Mouse (Mus musculus): ENCODE measurements around the gene Naa11. TPM values are rescaled to one million over a fixed set of nuclear protein-coding genes. Genes with fewer than 3 reads are reported as not detected.

The Naa11 gene
- total and polyA plus RNA-seq, 2 experiments from 2014 or later, result 0.08 TPM; not detected in 1

DNA sequence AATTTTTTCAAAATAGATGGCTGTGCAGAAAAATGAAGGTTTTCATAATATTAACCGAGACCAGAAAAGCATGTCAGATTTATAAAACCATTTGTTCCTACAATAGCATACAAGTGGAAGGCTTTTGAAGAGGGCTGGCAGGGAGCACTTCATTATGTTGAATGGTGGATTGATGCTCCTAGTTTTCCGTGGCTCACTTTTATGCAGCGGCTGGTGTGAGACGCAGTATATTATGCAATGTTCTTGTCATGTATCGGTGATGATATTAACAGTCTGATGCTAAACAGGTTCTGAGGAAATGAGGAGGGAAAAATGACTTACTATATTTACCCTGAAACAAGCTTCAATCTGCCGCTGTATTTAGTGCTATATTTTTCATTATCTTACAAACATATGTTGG, 18.0 kb upstream of the Naa11 start:
- no peak for DNase-seq
- Histone ChIP-seq H3K27me3 (ENCODE audit: insufficient read depth, low read length) (no peaks in the 10 kb centered on the region), H3K4me2 (ENCODE audit: low read depth) (no peak overlapping the region), H3K9me3 (ENCODE audit: low read length) (no peaks in the 10 kb centered on the region), H3K27ac (ENCODE audit: low read depth, low read length) (no peak overlapping the region), H3K36me3 (ENCODE audit: insufficient read depth) (no peaks in the 10 kb centered on the region), H3K4me1 (ENCODE audit: insufficient read depth) (no peaks in the 10 kb centered on the region), H3K9ac (no peak overlapping the region), H3K4me3 (ENCODE audit: low read depth, low read length) (no peak overlapping the region)
- 32% methylated on average over 6 of the region's 6 CpGs for WGBS
- no peak for TF ChIP-seq CTCF (IDR thresholded peaks at IDR 0.05; ENCODE audit: low read depth)
- no peak for ATAC-seq

DNA sequence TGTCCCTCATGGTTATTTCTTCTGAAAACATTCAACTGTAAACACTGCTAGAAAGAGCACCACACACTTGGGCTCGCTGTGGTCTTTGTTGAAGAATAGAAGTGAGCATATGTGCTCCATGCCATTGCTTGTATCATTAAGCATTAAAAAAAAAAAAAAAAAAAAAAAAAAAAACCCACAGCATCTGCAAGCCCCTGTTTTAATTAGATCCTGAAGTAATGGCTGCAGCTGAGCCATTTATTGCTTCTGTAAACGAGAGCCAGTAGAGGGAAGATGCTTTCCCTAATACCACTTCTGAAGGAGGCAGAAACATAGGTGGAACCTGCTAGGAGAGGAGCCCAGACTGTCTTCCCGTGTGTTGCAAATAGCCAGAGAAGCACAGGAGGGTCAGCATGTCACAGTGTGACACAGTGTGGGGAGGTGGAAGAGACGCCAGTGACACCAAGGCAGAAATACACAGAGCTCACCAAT, 17.1 kb upstream of the Naa11 start:
- Histone ChIP-seq H3K9ac (no peak overlapping the region), H3K9me3 (ENCODE audit: low read length) (no peaks in the 10 kb centered on the region), H3K36me3 (ENCODE audit: insufficient read depth) (no peaks in the 10 kb centered on the region), H3K4me1 (ENCODE audit: insufficient read depth) (no peaks in the 10 kb centered on the region), H3K27me3 (ENCODE audit: insufficient read depth, low read length) (no peaks in the 10 kb centered on the region), H3K27ac (ENCODE audit: low read depth, low read length) (no peak overlapping the region), H3K4me2 (ENCODE audit: low read depth) (no peak overlapping the region), H3K4me3 (ENCODE audit: low read depth, low read length) (no peak overlapping the region)
- no peak for TF ChIP-seq CTCF (IDR thresholded peaks at IDR 0.05; ENCODE audit: low read depth)
- DNase-seq (no peak), ATAC-seq (no peak)
- WGBS, result 31% methylated on average over 4 of the region's 4 CpGs

DNA sequence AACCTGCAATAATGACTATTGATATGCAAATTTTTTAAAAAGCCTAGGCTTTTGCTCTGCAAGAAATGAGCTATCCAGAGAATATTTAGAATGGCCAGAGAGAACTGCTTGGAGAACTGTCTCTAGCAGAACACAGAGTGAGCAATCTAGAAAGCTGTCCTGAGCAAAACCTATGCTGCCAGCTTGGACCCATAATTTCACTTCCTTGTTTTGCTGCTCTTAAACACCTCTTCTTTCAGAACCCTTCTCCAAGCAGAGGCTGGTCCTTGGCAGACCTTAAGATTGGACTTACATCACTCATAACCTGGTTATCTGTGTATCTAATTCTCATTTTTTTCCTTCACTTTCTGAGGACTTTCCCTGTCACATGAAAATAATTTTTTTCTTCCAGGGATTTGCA, 8.9 kb upstream of the Naa11 start:
- Histone ChIP-seq H3K4me2 (ENCODE audit: low read depth) (no peak overlapping the region), H3K27me3 (ENCODE audit: insufficient read depth, low read length) (no peaks in the 10 kb centered on the region), H3K9ac (no peak overlapping the region), H3K9me3 (ENCODE audit: low read length) (no peaks in the 10 kb centered on the region), H3K4me1 (ENCODE audit: insufficient read depth) (no peaks in the 10 kb centered on the region), H3K36me3 (ENCODE audit: insufficient read depth) (no peaks in the 10 kb centered on the region), H3K27ac (ENCODE audit: low read depth, low read length) (no peak overlapping the region), H3K4me3 (ENCODE audit: low read depth, low read length) (no peak overlapping the region)
- DNase-seq (no peak), ATAC-seq (no peak)
- no peak for TF ChIP-seq CTCF (IDR thresholded peaks at IDR 0.05; ENCODE audit: low read depth)

DNA sequence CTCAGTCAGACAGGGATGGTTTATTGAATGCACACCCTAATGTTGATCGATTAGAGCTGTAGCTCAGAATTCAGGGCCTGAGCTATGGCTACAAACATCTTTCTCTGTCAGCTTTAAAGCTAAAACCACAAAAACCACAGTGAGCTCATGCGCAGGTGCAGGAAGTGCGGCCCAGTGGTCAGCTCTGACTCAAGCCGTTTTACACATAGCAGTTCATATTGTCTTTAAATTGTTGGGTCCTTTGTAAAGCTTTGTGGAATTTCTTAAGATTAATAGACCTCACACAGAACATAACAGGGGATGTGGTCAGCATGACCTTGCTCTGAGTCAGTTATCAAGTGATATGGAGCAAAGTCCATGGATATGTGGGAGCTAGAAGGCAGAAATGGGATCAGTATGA, 5.4 kb upstream of the Naa11 start:
- no peaks in the 10 kb centered on the region for H3K36me3 ChIP-seq (ENCODE audit: insufficient read depth)
- 95% methylated on average over 4 of the region's 4 CpGs for WGBS
- TF ChIP-seq CTCF (IDR thresholded peaks at IDR 0.05; ENCODE audit: low read depth), result no peak
- ATAC-seq (no peak), DNase-seq (no peak)
- no peak overlapping the region for H3K4me3 ChIP-seq (ENCODE audit: low read depth, low read length)
- H3K4me2 ChIP-seq (ENCODE audit: low read depth), result no peak overlapping the region
- H3K4me1 ChIP-seq (ENCODE audit: insufficient read depth), result no peaks in the 10 kb centered on the region
- no peak overlapping the region for H3K27ac ChIP-seq (ENCODE audit: low read depth, low read length)
- H3K27me3 ChIP-seq (ENCODE audit: insufficient read depth, low read length), result no peaks in the 10 kb centered on the region
- H3K9me3 ChIP-seq (ENCODE audit: low read length), result no peaks in the 10 kb centered on the region
- no peak overlapping the region for H3K9ac ChIP-seq

DNA sequence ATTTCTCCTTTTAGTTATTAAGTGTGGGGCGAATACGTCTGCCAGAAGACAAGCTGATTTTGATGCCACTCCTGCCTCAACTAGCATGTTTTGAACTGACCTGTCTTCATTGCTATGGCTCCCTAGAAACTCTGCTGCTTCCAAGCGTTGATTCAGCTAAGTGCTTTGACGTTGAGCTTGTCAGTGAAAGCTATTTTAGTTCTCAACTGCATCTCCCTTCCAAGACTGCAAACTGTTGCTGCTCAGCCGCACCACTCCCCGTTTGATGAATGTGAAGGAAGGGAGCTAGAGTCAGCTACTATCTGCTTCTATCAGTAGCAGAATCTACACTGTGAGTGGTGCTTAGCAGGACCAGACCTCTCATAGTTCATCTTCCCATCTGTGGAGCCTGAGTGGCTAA, 4.6 kb downstream of the Naa11 start:
- DNase-seq, result no peak
- H3K4me3 ChIP-seq (ENCODE audit: low read depth, low read length), result no peak overlapping the region
- no peaks in the 10 kb centered on the region for H3K9me3 ChIP-seq (ENCODE audit: low read length)
- peak; percentile 62 for ATAC-seq
- no peaks in the 10 kb centered on the region for H3K27me3 ChIP-seq (ENCODE audit: insufficient read depth, low read length)
- no peak overlapping the region for H3K9ac ChIP-seq
- TF ChIP-seq CTCF (IDR thresholded peaks at IDR 0.05; ENCODE audit: low read depth), result no peak
- H3K36me3 ChIP-seq (ENCODE audit: insufficient read depth), result no peaks in the 10 kb centered on the region
- H3K4me1 ChIP-seq (ENCODE audit: insufficient read depth), result peaks cover 7% of the 10 kb centered on the region; the same call in 1 of the 2 replicates
- WGBS, result 66% methylated on average over 6 of the region's 6 CpGs
- H3K27ac ChIP-seq (ENCODE audit: low read depth, low read length), result no peak overlapping the region
- 0 out of 2 replicates have a peak overlapping the region, but pooled peaks have one; percentile 10 for H3K4me2 ChIP-seq (ENCODE audit: low read depth)

DNA sequence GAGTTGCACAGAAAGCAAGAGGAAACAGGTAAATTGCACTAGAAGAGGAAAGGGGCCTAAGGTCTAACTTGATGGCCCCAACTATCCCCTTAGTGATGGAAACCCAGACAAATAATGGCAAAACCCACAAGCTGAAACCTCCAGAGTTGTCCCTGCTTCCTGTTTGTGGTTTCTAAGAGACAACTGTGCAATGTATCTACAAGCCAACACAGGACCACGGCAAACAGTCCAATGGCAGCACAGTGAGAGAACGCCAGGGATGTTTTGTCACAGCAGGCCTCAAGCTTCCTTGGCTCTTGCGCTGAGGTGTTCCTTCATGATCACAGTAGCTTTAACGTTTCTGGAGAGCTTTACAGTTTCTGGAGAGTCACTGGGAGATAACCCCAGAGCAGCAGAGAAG, 7.8 kb downstream of the Naa11 start:
- H3K36me3 ChIP-seq (ENCODE audit: insufficient read depth), result no peaks in the 10 kb centered on the region
- no peaks in the 10 kb centered on the region for H3K9me3 ChIP-seq (ENCODE audit: low read length)
- TF ChIP-seq CTCF (IDR thresholded peaks at IDR 0.05; ENCODE audit: low read depth), result no peak
- H3K4me2 ChIP-seq (ENCODE audit: low read depth), result no peak overlapping the region
- DNase-seq, result no peak
- no peak overlapping the region for H3K27ac ChIP-seq (ENCODE audit: low read depth, low read length)
- no peak overlapping the region for H3K9ac ChIP-seq
- WGBS, result 84% methylated on average over 4 of the region's 4 CpGs
- no peaks in the 10 kb centered on the region for H3K27me3 ChIP-seq (ENCODE audit: insufficient read depth, low read length)
- peaks cover 7% of the 10 kb centered on the region; the same call in 1 of the 2 replicates for H3K4me1 ChIP-seq (ENCODE audit: insufficient read depth)
- no peak overlapping the region for H3K4me3 ChIP-seq (ENCODE audit: low read depth, low read length)
- no peak for ATAC-seq

DNA sequence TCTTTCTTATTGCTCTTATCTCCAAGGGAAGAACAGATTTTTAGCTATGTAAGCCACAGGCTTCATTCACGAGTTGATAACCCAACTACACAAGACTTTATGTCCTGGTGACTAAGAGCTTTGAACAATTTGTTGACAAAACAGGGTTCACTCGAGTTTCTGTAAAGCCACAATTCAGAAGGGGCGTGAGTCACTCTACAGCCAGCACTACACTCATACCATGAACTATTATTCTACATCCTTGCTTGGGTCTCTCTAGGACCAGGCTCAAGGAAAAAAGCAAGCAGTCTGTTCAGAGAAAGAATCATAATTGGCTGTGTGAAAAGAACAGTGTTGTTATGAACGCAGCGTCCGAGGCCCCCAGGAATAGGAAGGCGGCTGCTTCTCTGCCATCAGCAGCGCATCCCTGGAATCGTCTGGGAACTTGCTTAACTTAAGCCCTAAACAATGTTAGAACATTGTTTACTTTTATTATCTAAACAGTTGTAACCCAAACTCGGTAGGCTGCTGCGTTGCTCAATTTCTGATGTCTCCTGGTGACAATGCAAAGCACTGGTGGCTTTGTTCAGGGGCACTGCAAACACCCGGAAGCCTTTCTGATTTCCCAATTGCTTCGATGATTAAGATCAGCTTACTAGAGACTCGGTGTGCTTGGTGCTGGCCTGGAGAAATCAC, 9.5 kb downstream of the Naa11 start:
- Histone ChIP-seq H3K27ac (ENCODE audit: low read depth, low read length) (no peak overlapping the region), H3K36me3 (ENCODE audit: insufficient read depth) (no peaks in the 10 kb centered on the region), H3K9ac (no peak overlapping the region), H3K4me1 (ENCODE audit: insufficient read depth) (no peaks in the 10 kb centered on the region), H3K27me3 (ENCODE audit: insufficient read depth, low read length) (no peaks in the 10 kb centered on the region), H3K4me2 (ENCODE audit: low read depth) (no peak overlapping the region), H3K9me3 (ENCODE audit: low read length) (no peaks in the 10 kb centered on the region), H3K4me3 (ENCODE audit: low read depth, low read length) (no peak overlapping the region)
- ATAC-seq, result no peak
- no peak for DNase-seq
- TF ChIP-seq CTCF (IDR thresholded peaks at IDR 0.05; ENCODE audit: low read depth), result no peak
- WGBS, result 36% methylated on average over 14 of the region's 14 CpGs

All from forebrain, postnatal 0 days (tissue).